Mouse (Mus musculus) olfactory bulb, adult 2 months (tissue): ENCODE data around the gene Wars. TPM values are rescaled to one million over a fixed set of nuclear protein-coding genes. Genes with fewer than 3 reads are reported as not detected.
A peak's percentile ranks its signal among the peaks of the same experiment; 100 is the strongest.

ENCODE experiments used
- H3K27ac ChIP-seq: fragments of 200-500 bp; 2 replicates; pipeline ENCODE4 v1.5.1; 2012; ENCODE audit warnings: low read depth, low read length; ENCODE audit not compliant: insufficient read depth
- H3K4me1 ChIP-seq: fragments of 200-500 bp; 2 replicates; pipeline ENCODE4 v1.6.1; 2012; ENCODE audit warnings: low read length; ENCODE audit not compliant: control insufficient read depth, insufficient read depth
- H3K4me3 ChIP-seq: fragments of 200-500 bp; 2 replicates; pipeline ENCODE4 v1.5.1; 2012; ENCODE audit warnings: mild to moderate bottlenecking, low read depth, low read length, moderate library complexity; ENCODE audit not compliant: insufficient read depth
- CTCF ChIP-seq: fragments of 200-500 bp; IDR thresholded peaks from 2 replicates; pipeline ENCODE4 v1.5.1; 2012; ENCODE audit warnings: low read depth, mild to moderate bottlenecking, low read length, moderate library complexity; ENCODE audit not compliant: insufficient read depth
- POLR2A ChIP-seq: fragments of 200-500 bp; IDR thresholded peaks from 2 replicates; pipeline ENCODE4 v1.6.1; 2012; ENCODE audit warnings: mild to moderate bottlenecking, low read depth, low read length, moderate library complexity; ENCODE audit not compliant: insufficient read depth
- WGBS: fragments of 180-500 bp; shearing (Covaris S2); methylation state at CpG from one replicate; pipeline ENCODE4 v1.1.7; 2018; 5-methylcytosine and 5-hydroxymethylcytosine counted together
- polyA plus RNA-seq: library from polyadenylated mRNA; stranded (reverse); fragments of >200 nt; gene quantifications from 2 replicates; pipeline ENCODE4 v1.2.4, GENCODE M21; 2012; ENCODE audit warnings: low replicate concordance; ENCODE audit not compliant: missing spikeins, insufficient read depth, insufficient read length

The Wars gene
- polyA plus RNA-seq, 1 experiment: not detected

DNA sequence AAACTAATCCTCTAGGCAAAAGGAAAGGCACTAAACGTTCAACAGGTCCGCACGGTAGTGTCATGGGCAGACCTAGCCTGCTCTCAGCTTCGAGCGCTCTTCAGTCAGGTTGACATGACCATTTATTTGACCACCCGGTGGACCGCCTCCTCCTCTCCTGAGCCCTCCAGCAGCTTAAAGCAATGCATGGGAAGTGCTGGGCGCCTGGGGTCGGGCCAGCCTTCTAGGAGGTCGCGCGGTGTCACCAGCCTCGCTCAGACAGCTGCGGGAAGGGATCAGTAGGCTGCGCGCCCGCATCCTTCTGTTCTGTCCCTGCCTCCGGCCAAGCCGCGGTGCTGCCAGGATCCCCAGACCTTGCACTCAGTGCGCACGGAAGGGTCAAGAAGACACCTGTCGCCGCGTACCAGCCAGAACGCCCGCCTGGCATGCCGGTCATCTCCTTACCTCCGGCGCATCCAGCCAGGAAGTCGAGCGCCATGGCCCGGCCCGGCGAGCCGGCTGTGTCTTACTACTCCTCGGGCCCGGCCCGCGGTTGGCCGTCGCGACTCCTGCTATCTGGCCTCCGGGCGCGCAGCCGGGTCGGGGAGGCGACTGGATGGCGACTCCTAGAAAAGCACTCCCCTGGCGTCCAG lies 58.6 kb downstream of the Wars start:
- Histone ChIP-seq H3K4me3 (peak overlapping the region; percentile 77), H3K27ac (0 out of 2 replicates have a peak overlapping the region, but pooled peaks have one; percentile 16), H3K4me1 (peaks cover 62% of the 10 kb centered on the region)
- peak; percentile 62; the same call in 1 of the 2 replicates for TF ChIP-seq POLR2A
- TF ChIP-seq CTCF: no peak
- 1% methylated on average over 51 of the region's 51 CpGs for WGBS

DNA sequence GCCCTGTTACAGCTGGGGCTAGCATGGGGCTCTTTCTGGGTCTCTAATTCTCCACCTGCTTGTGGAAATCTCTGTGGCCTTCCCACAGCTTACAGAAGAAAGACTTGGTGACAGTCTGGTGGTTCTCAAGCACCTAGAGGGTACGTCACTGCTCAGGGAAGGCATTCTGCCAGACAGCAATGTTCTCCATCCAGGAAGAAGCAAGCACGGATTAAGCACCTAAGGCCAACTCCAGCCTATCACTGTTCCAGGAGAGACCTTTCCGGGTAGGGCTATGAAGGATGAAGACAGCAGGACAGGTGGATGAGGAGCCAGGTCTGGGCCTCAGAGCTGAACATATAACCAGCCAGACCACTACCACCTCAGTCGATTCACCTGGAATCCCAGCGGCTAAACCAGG lies 59.2 kb downstream of the Wars start:
- TF ChIP-seq POLR2A (no peak), CTCF (no peak)
- Histone ChIP-seq H3K4me3 (peak overlapping the region; percentile 77), H3K4me1 (peaks cover 62% of the 10 kb centered on the region), H3K27ac (no peak overlapping the region)
- WGBS: 31% methylated on average over 5 of the region's 5 CpGs

DNA sequence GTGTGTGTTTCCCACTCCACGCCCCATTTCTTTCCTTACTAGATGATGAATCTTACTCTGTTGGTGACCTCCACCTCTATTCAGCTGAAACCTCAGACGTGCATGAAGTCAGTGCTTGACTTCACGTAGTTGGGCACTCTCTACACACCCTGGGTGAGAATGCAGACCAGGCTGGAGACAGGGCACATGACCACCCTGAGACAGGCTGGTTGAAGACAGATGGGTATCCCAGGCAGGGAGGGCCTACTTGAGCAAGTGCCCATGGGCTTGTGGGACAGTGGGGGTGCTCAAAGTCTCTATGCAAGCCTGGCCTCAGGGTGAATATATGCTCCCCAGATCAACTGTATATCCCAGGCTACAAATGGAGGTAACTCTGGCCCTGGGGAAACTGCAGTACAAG lies 59.6 kb downstream of the Wars start:
- 89% methylated on average over 3 of the region's 3 CpGs for whole genome bisulfite sequencing
- H3K27ac ChIP-seq: no peak overlapping the region
- no peak for TF ChIP-seq CTCF
- no peak for TF ChIP-seq POLR2A
- no peak overlapping the region for H3K4me3 ChIP-seq
- H3K4me1 ChIP-seq: peaks cover 62% of the 10 kb centered on the region

DNA sequence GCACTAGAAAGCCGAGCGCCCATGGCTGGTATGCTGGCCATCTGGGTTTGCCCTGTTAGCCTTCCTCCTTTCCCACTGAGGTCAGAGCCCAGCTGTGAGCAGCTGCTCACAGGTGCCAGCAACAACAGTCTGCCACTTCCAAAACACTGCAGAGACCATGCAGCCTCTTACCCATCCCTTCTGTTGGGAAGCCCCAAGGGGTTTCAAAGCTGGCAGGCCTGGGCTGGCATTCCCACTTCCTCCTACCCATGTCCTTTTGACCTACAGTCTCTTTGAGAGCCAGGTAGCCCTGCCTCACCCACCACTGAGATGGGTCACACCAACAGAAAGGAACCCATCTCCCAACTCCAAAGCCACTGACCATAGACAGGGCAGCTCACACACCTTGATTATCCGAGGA lies 60.6 kb downstream of the Wars start:
- WGBS: 87% methylated on average over 3 of the region's 3 CpGs
- TF ChIP-seq POLR2A: no peak
- TF ChIP-seq CTCF: no peak
- H3K4me1 ChIP-seq: peaks cover 59% of the 10 kb centered on the region
- 0 out of 2 replicates have a peak overlapping the region, but pooled peaks have one; percentile 42 for H3K27ac ChIP-seq
- no peak overlapping the region for H3K4me3 ChIP-seq

GRCm38 (mm10) chr12:108832851-108833250 lies 61.1 kb downstream of the Wars start:
- TF ChIP-seq POLR2A (no peak), CTCF (no peak)
- Histone ChIP-seq H3K4me1 (peaks cover 53% of the 10 kb centered on the region), H3K4me3 (no peak overlapping the region), H3K27ac (peak overlapping the region; percentile 42)
- WGBS: 68% methylated on average over 8 of the region's 8 CpGs

GRCm38 (mm10) chr12:108831966-108832643 lies 61.9 kb downstream of the Wars start:
- 45% methylated on average over 9 of the region's 9 CpGs for WGBS
- Histone ChIP-seq H3K4me3 (no peak overlapping the region), H3K27ac (no peak overlapping the region), H3K4me1 (peaks cover 46% of the 10 kb centered on the region)
- TF ChIP-seq POLR2A (no peak), CTCF (no peak)

DNA sequence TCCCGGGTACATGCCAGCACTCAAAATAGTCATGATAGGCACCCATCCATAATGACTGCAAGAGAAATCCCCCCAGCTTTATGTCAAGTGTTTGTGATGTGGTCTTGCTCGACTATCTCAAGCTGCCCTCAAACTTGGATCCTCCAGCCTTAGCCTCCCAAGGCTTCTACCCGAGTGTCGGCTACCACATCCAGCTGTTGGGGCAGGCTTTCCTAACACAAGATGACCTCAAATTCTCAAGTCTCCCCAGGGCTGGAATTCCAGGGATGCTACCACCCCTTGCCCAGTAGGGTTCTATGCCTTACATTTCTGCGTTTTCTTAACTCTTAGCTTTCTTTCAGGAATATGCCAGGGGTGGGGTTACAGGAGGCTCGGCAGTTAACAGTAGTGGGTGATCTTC lies 63.6 kb downstream of the Wars start:
- H3K27ac ChIP-seq: no peak overlapping the region
- H3K4me3 ChIP-seq: no peak overlapping the region
- peaks cover 38% of the 10 kb centered on the region for H3K4me1 ChIP-seq
- TF ChIP-seq CTCF (no peak), POLR2A (no peak)
- 72% methylated on average over 6 of the region's 6 CpGs for WGBS

- 57% methylated on average over 5 of the region's 5 CpGs for WGBS
- no peak overlapping the region for H3K4me3 ChIP-seq
- TF ChIP-seq POLR2A: no peak
- no peak for TF ChIP-seq CTCF
- no peak overlapping the region for H3K27ac ChIP-seq
- peaks cover 34% of the 10 kb centered on the region for H3K4me1 ChIP-seq
Measured at GRCm38 (mm10) chr12:108829636-108830035, 64.3 kb downstream of the Wars start.

GRCm38 (mm10) chr12:108827641-108828040 lies 66.3 kb downstream of the Wars start:
- WGBS: 92% methylated on average over 6 of the region's 6 CpGs
- Histone ChIP-seq H3K4me1 (peaks cover 15% of the 10 kb centered on the region), H3K27ac (no peak overlapping the region), H3K4me3 (no peak overlapping the region)
- TF ChIP-seq CTCF (no peak), POLR2A (no peak)
